Mouse (Mus musculus): ENCODE data around the gene Zfp691. TPM values are rescaled to one million over a fixed set of nuclear protein-coding genes. Genes with fewer than 3 reads are reported as not detected.

The Zfp691 gene
- total RNA-seq, 2 experiments from 2014 or later, result 20.0 to 21.5 TPM

DNA sequence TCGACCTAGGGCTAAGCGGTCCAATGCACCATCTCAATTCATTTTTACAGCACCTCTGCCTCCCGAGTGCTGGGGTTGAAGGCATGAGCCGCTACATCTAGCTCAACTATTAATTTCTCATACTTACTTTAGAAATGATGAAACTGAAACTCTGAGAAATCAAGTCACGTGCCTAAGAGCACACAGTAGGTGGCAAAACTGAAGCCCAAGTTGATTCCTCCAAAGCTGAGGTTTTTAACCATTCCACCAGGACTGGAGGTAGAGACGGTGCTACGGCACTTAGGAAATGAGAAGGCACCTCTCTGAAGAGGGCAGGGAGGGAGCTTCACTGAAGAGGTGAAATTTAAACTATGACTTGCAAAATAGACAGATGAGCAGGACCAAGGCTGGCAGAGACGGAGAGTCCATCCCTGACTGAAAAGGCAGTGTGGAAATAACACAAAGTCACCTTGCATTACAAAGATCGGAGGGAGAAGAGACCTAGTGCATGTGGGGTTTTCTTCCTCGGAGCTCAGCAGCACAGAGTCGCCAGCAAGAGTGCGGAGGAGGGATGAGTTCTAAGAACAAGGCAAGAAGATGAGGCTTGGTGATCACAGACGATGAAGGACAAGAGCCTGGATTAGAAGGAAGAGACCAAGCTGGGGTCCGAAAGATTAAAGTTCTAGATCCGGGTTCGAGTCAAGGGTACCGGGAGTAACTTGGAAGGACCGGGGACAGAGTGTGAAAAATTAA lies 910 bp downstream of the Zfp691 start:
- peak in 1 of 2 experiments; percentile 21 for DNase-seq
- intact Hi-C loops (cut with DNase I), result loop anchor here (2.0 to 10.0 kb wide), 3 partner anchors 22 to 562 kb away; partner anchors contain the start of genes Foxj3, Frg2f1, Hivep3 and Svbp

DNA sequence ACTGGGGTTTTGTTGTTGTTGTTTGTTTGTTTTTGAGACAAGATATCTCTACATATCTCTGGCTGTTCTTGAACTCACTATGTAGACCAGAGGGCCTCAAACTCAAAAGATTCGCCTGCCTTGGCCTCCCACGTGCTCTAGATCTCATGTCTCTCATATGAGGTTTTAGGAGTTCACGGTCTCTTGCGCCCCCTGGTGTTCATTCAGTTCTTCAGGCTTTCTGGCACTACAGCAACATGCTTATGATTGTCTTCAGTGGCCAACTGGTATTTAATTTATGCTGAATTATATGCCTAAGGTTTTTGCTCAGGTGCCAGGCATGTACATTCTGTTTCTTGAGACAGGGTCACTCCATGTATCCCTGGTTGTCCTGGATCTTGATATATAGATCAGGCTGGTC lies 6.3 kb downstream of the Zfp691 start:
- peak; percentile 80 to 86 for DNase-seq

DNA sequence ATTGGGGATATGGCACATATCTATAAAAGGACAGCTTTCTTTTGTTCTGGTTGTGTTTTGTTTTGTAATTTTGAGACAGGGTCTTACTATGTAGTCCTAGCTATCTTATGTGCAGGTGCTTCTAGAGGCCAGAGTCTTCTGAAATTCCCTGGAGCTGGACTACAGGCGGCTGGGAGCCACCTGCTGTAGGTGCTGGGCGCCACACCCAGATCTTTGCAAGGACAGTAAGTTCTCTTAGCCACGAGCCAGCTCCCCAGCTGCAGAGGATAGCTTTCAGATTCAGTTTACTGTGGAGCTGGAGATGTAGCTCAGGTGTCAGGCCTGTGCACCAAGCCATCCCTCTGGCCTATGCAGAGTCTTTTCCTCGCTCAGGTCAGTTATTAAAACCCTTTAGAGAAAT lies 6.9 kb downstream of the Zfp691 start:
- no peak for DNase-seq
- intact Hi-C loops (cut with DNase I), result loop anchor here (1.0 kb wide), 1 partner anchor 162 kb away; no protein-coding TSS in a partner anchor

More for the DNA sequence above, 6.3 kb downstream of the Zfp691 start:
- intact Hi-C loops (cut with DNase I), result loop anchor here (1.0 to 2.0 kb wide), 2 partner anchors 35 to 162 kb away; no protein-coding TSS in a partner anchor

DNA sequence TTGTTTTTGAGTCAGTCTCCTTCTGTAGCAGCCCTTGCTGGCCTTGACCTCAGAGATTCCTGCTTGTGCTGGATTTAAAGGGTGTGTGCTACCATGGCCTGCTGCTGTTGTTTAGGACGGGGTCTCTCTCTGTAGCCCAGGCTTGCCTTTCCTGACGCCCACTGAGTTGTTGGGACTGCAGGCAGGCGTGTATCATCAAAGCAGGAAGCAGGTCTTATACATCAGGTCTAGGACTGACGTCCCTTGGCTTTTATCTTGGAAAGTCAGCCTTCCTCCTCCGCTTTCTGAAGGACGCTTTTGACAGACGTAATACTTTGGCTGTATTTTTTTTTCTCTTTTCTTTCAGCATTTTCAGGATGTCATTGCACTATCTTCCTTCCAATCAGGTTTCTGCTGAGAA lies 8.1 kb downstream of the Zfp691 start:
- intact Hi-C loops (cut with DNase I), result no loop called here

DNA sequence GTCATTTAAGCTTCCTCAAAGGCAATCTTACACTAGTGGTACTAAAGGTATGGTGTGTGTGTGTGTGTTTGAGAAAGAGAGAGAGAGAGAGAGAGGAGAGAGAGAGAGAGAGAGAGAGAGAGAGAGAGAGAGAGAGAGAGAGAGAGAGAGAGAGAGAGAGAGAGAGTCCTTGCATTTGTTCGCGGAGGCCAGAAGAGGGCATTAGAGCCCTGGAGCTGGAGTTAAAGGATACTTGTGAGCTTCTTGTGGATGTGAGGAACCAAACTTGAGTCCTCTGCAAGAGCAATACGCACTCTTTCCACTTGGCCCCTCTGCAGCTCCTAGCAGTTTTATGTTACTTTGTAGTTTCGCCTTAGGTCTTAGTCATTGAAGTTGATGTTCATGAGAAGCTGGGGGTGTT lies 11.0 kb downstream of the Zfp691 start:
- DNase-seq, result no peak
- intact Hi-C loops (cut with DNase I), result no loop called here

More for the DNA sequence above, 8.1 kb downstream of the Zfp691 start:
- no peak for DNase-seq

DNA sequence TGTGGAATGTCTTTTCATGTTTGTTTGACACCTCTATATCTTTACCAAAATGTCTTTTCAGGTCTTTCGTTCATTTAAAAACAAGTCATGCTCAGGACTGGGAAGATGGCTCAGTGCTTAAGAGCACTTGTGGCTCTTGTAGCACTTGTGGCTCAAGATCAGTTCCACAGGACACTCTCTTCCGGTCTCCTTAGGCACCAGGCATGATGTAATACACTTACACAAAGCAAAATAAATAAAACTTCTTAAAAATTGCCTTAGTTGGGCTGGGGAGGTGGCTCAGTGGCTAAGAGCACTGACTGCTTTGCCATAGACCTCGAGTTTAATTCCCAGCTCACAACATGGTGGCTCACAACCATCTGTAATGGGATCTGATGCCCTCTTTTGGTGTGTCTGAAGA lies 12.6 kb downstream of the Zfp691 start:
- no peak for DNase-seq
- intact Hi-C loops (cut with DNase I), result no loop called here

DNA sequence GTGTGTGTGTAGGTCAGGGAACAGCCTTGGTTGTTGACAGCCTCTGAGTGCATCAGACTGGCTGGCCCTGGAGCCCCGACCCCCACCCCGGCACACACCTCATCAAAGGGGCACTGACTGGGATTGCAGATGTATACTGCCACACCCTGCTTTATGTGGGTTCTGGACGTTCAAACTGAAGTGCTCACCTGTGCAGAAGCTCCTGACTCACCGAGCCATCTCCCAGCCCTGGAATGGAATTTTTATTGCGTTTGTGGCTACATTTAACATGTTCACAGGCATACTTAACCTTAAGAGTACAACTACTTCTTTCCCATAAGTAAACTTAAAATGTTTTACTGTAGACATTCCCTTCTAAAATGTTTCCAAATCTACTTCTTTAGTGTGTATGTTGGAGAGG lies 16.1 kb downstream of the Zfp691 start:
- DNase-seq, result no peak
- intact Hi-C loops (cut with DNase I), result loop anchor here (2.0 kb wide), 1 partner anchor 49 kb away; no protein-coding TSS in a partner anchor

DNA sequence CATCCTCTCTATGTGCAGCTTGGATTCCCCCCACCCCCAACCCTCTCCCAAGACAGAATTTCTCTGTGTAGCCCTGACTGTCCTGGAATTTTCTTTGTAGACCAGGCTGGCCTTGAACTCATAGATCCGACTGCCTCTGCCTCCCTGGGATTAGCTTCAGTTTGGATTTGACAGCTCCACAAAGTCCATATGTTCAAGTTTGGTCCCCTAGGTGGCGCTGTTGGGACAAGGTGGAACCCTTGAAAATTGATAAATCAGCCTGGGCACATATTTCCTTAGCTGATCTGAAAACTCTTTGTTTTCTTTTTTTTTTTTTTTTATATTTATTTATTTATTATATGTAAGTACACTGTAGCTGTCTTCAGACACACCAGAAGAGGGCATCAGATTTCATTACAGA lies 16.8 kb downstream of the Zfp691 start:
- intact Hi-C loops (cut with DNase I), result loop anchor here (2.0 kb wide), 1 partner anchor 50 kb away; no protein-coding TSS in a partner anchor
- peak; percentile 60 to 78 for DNase-seq

DNA sequence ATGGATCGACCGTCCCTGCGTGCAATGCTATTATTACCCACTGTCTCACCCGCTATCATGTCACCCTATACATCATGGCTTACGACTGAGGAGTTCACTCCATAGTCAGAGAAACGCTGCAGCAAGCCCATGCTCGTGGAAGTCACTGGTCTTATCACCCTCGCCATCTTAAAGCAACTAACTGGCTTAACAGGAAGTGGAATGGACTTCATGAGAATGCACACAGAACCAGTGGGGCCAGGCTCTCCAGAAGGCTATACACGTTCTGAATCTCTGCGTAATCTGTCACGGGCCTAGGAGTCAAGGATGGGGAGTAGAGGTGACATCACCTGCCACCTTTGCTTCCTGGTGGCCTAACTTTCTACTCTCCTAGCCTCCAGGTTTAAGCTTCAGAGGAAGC lies 25.3 kb downstream of the Zfp691 start:
- intact Hi-C loops (cut with DNase I), result no loop called here
- DNase-seq, result no peak

DNA sequence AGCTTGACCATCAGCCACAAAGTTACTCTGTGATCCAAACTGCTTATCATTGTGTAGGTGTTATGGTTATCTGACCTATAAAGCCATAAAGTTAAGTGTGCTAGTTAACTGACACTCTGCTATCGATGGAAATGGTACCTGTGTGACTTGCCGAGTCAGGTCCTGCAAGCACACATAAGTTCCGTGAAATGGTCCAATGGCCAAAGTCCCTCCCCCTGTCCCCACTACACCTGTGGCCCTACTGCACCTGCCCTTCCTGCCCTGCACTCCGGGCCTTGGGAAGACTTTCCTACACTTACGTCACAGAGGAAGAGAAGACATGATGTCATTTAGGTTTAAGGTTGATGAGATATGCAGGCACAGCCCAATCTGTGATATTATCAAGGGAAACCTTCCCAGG lies 26.6 kb downstream of the Zfp691 start:
- DNase-seq, result no peak
- intact Hi-C loops (cut with DNase I), result no loop called here

DNA sequence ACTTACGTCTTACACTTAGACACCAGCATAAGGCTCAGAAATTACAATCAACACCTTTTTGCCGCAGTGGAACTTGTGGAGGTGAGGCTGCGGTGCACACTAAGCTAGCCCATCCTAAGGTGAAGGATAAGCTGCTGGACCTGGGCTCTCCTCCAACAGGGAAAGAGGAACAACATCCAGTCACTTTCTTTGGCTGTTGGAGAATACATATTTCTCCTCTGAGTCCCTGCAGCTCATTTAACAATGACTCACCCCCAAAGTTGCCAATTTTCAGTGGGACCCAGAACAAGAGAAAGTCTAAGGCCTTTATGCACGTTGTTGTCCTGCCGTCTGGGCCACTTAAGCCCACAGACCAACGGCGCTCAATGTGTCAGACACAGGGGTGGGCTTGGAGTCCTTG lies 27.2 kb downstream of the Zfp691 start:
- DNase-seq, result no peak
- intact Hi-C loops (cut with DNase I), result no loop called here

DNA sequence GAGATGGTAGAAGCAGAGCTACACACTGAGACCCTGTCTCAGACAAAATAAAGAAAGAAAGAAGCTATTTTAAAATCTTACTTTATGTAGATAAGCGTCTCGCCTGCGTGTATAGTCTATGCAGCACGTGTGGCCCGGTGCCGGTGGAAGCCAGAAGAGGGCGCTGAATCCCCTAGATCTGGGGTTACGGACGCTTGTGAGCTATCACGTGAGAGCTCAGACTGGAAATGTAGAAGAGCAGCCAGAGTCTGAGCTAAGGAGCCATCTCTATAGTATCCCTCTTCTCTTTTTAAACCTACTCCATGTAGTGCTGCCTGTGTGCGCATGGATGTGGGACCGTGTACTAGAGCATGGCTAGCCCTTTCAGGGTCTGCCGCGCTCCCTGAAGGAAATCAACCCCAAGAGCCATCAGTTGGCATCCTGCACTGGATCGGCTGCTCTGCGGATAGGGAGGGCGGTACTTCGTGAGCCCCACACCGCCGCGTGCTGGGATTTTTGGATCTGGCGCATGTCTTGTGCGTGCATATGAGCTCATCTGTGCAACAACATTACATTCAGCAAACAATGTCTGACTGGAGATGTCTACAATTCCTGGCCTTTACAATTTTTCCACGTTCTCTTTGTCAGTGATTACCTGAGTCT lies 31.6 kb downstream of the Zfp691 start:
- intact Hi-C loops (cut with DNase I), result no loop called here
- DNase-seq, result peak; percentile 31 to 53

DNA sequence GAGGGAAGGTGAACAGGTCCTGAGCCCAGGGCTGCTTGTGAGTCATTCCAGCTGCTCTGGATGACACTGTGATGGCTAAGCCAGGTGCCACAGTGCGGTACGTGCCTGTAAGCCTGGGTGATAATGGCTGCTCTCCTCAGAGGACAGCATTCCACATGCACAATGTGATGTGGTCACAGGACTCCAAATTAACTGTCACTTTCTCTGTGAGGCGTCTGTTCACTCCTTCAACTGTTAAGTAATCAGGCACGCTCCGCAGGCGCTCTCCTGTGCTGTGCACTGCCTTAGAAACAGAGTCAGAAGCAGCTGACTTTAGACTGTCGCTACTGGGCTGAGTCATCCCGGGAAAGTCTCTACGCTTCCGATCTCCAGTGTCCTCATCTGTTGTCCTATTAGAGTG lies 32.8 kb downstream of the Zfp691 start:
- no peak for DNase-seq
- intact Hi-C loops (cut with DNase I), result no loop called here

DNA sequence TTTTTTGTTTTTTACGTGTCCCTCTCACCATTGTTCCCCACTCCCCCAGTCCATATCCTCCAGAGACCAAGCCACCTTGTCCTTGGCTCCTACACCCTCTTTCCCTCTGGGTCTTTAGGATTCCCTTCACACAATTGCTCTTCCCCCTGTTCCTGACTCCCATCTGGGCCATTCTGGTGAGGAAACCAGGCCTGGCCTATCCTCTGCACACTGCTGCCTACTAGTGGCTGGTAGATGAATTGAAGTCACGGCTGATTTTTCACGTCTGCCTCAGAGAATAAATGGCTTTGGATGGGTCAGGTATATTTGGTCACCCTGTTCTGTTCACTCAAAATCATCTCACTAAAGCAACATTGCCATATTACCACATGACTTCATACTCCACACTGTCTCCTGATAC lies 33.9 kb downstream of the Zfp691 start:
- intact Hi-C loops (cut with DNase I), result loop anchor here (1.0 kb wide), 1 partner anchor 135 kb away; no protein-coding TSS in a partner anchor
- peak; percentile 47 to 48 for DNase-seq

DNA sequence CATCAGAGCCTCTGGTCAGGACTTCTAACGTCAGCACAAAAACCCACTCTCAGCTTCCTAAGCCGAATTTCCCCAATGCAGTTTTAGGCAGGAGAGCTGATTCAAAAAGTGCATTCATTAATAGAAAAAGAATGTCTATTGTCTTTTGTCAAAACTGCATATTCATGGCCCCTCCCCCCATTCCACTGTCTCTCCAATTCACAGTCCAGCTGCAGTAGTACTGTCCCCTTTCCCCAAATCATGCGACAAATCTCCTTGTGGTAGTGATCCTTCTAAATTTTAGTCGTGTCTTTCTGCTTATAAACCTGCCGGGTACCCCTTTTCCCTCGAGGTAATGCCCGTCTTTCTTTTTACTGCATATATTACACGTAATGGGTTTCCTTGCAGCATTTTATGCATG lies 35.2 kb downstream of the Zfp691 start:
- intact Hi-C loops (cut with DNase I), result no loop called here
- no peak for DNase-seq

DNA sequence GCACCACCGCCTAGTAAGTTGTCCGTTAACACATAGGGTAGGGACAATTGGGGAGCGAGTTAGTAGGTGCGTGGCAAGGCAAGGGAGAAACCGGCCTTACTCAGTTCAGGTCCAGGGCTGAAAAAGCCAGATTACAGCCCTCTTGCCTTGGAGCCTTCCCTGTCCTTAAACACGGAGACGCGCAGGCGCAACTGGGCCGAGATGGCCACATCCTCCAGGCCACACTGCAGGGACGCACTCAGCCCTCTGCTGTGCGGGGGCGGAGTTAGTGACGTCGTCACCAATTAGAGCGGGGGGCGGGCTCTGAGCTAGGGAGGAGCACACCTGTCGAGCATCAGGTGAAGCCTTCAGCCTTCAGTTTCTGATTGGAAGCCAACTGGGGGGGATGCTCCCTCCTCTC lies 35.8 kb downstream of the Zfp691 start:
- intact Hi-C loops (cut with DNase I), result no loop called here
- no peak for DNase-seq

DNA sequence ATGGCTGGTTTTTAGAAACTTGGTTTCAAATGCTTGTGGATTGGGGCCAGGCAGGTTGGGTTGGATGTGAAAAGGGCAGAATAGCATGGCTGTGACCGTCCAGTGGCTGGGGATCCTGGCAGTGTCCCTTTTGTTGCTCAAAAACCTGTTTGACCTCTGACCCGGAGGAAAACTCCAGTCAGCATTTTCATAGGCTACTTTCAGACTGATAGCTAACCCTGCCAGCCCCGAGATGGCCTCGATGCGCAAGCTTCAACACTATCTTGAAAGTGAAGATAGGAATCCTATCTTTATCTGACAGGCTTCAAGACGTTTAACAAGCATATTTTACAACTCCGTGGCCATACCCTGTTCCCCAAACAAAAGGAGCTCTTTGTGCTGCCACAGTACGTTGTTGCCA lies 36.7 kb downstream of the Zfp691 start:
- intact Hi-C loops (cut with DNase I), result no loop called here
- DNase-seq, result no peak

DNA sequence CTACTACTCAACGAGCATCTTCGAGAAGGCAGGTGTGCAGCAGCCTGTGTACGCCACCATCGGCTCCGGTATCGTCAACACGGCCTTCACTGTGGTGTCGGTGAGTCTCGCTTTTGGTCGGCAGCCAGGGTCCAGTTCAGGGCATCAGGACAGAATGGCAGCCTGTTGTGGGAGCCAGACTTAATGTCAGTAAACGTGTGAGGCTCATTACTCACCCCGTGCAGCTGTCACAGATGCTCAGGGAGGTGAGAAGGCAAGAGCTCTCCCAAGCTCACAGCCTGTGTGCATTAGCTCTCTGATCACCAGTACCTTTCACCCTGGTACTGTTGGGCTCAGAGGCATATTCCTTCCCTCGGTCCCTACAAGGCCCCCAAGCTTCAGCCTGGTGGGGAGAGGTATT lies 40.1 kb downstream of the Zfp691 start:
- intact Hi-C loops (cut with DNase I), result no loop called here
- DNase-seq, result no peak

DNA sequence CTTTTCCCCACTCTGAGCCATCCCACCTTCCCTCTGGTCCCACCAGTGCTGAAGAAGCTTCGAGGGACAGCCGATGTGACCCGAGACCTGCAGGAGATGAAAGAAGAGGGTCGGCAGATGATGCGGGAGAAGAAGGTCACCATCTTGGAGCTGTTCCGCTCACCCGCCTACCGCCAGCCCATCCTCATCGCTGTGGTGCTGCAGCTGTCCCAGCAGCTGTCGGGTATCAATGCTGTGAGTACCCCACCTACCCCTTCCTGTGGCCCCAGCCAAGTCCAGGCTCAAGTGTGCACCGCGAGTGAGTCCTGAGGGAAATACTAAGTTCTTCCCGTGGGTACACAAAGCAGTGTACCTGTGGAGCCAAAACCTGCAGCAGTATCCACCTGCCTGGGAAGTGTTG lies 40.7 kb downstream of the Zfp691 start:
- DNase-seq, result no peak
- intact Hi-C loops (cut with DNase I), result no loop called here

DNA sequence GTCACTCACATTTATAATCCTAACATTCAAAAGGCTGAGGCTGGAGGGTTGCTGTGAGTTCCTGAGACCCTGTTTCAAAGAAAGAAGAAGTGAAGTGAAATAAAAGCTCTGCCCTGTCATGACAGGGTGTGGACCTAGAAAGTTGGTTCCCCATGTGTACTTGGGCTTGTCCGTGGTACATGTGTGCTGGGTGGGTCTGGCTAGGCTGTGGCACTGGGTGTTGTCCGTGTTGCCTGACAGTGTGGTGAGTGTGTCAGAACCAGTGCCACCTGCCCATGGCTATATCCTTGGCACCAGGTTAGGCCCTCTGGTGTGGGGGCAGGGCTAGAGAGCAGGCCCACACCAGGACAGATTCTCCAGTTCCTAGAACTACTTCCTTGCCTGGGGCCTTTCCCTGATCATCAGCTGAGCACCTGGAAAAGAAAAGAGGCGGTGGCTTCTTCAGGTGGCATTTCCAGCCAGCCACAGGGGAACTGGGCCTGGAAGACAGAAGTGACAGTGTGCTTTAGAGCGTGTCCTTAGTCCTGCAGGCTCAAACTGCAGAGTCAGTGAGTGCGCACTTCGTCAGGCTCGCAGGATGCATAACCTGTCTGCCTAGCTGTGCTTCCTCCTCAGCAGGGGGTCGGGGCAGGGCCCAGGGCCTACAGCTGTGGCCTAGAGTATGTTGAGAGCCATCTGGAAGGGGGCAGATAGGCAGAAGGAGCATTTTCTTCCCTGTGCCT lies 42.6 kb downstream of the Zfp691 start:
- no peak for DNase-seq
- intact Hi-C loops (cut with DNase I), result no loop called here

DNA sequence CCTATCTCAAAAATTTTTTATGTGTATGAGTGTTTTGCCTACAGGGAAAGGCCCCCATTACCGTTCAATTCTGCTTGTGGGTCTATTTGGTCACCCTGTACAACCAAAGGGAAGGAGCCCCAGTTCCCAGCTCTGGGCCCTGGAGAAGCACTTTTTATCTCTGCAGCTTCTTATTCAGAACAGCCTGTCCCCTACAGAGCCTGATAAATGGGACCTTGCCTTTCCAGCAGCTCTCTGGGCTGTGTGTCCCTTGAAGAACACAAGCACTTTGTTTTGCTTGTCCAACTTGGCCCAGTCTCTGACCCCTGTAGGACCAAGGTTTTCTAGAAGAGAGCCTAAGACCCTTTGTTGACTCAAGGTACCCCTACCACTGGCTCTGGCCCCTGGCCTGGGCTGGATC lies 44.9 kb downstream of the Zfp691 start:
- intact Hi-C loops (cut with DNase I), result no loop called here
- DNase-seq, result no peak

Measured in heart, postnatal 36 days (tissue).